Comparison of ENCODE assay signal across 19 mouse cellular contexts in genomic region chr7:45086084-45086483, GRCm38 (mm10). TPM values are rescaled to one million over a fixed set of nuclear protein-coding genes. Genes with fewer than 3 reads are reported as not detected.
DNase-seq lines count a peak whose midpoint lies in the region; ATAC-seq and TF ChIP-seq lines count a peak whose summit lies in the region.
"Had no signal": no experiment of that assay in that cellular context is flagged by ENCODE, and none has a peak within 500 bp of the region (broad histone marks: within the 10 kb centered on the region; RNA-seq: fewer than 3 reads in every experiment).

No protein-coding gene starts in this region.

- WGBS in intestine, postnatal 0 days: 76% methylated on average over 4 of the region's 4 CpGs
- WGBS in intestine, embryonic 15.5 days: 75% methylated on average over 4 of the region's 4 CpGs
- WGBS in midbrain, postnatal 0 days: 74% methylated on average over 4 of the region's 4 CpGs
- 82% methylated on average over 4 of the region's 4 CpGs for WGBS in midbrain, embryonic 16.5 days
- 73% methylated on average over 4 of the region's 4 CpGs for WGBS in forebrain, embryonic 10.5 days

- H3K9me3 ChIP-seq in intestine, postnatal 0 days (ENCODE audit: control insufficient read depth): no peaks in the 10 kb centered on the region
- H3K9me3 ChIP-seq in intestine, embryonic 15.5 days: no peaks in the 10 kb centered on the region
- H3K9me3 ChIP-seq in midbrain, postnatal 0 days (ENCODE audit: low read length): no peaks in the 10 kb centered on the region
- H3K9me3 ChIP-seq in midbrain, embryonic 16.5 days (replicated peaks; ENCODE audit: control insufficient read depth, low read length, poor library complexity, severe bottlenecking): no peaks in the 10 kb centered on the region
- no peaks in the 10 kb centered on the region for H3K9me3 ChIP-seq in forebrain, embryonic 10.5 days
- H3K9me3 ChIP-seq: embryonic facial prominence, embryonic 12.5 days; limb, embryonic 15.5 days had no signal

- no peak overlapping the region for H3K4me2 ChIP-seq in intestine, postnatal 0 days (replicated peaks; ENCODE audit: low read depth)
- no peak overlapping the region for H3K4me2 ChIP-seq in intestine, embryonic 15.5 days (replicated peaks)
- H3K4me2 ChIP-seq in midbrain, postnatal 0 days (ENCODE audit: low read depth, low read length, poor library complexity, severe bottlenecking): no peak overlapping the region
- no peak overlapping the region for H3K4me2 ChIP-seq in midbrain, embryonic 16.5 days (ENCODE audit: low read length)
- H3K4me2 ChIP-seq: embryonic facial prominence, embryonic 12.5 days; limb, embryonic 15.5 days; midbrain, embryonic 11.5 days had no signal

- ATAC-seq in intestine, postnatal 0 days: no peak
- no peak for ATAC-seq in intestine, embryonic 15.5 days
- ATAC-seq in midbrain, postnatal 0 days (ENCODE audit: low FRiP score): no peak
- no peak for ATAC-seq in midbrain, embryonic 16.5 days
- ATAC-seq: inflammation-experienced regulatory T-cells, adult 6 months had no signal

- H3K4me1 ChIP-seq in intestine, postnatal 0 days (replicated peaks; ENCODE audit: control insufficient read depth, insufficient read depth, low read length): no peaks in the 10 kb centered on the region
- H3K4me1 ChIP-seq in intestine, embryonic 15.5 days (replicated peaks): peaks cover 13% of the 10 kb centered on the region
- no peaks in the 10 kb centered on the region for H3K4me1 ChIP-seq in midbrain, postnatal 0 days (ENCODE audit: insufficient read depth, low read length)
- peaks cover 2% of the 10 kb centered on the region; the same call in 1 of the 2 replicates for H3K4me1 ChIP-seq in midbrain, embryonic 16.5 days (ENCODE audit: control insufficient read depth, insufficient read depth, low read length)
- peaks cover 17% of the 10 kb centered on the region for H3K4me1 ChIP-seq in forebrain, embryonic 10.5 days

- H3K9ac ChIP-seq in intestine, postnatal 0 days (ENCODE audit: low read depth, low read length): no peak overlapping the region
- no peak overlapping the region for H3K9ac ChIP-seq in intestine, embryonic 15.5 days
- H3K9ac ChIP-seq in midbrain, postnatal 0 days (replicated peaks; ENCODE audit: low read length, poor library complexity, severe bottlenecking): no peak overlapping the region
- no peak overlapping the region for H3K9ac ChIP-seq in midbrain, embryonic 16.5 days (ENCODE audit: low read depth, low read length)
- H3K9ac ChIP-seq: embryonic facial prominence, embryonic 12.5 days; limb, embryonic 15.5 days had no signal

- peaks cover 38% of the 10 kb centered on the region for H3K36me3 ChIP-seq in intestine, postnatal 0 days (ENCODE audit: control insufficient read depth, insufficient read depth)
- H3K36me3 ChIP-seq in intestine, embryonic 15.5 days: peaks cover 30% of the 10 kb centered on the region
- no peaks in the 10 kb centered on the region for H3K36me3 ChIP-seq in midbrain, postnatal 0 days (ENCODE audit: insufficient read depth, low read length)
- H3K36me3 ChIP-seq in midbrain, embryonic 16.5 days (ENCODE audit: control insufficient read depth, insufficient read depth, low read length): peaks cover 5% of the 10 kb centered on the region; the same call in 1 of the 2 replicates
- H3K36me3 ChIP-seq in forebrain, embryonic 10.5 days (replicated peaks): peaks cover 72% of the 10 kb centered on the region

- DNase-seq in adrenal gland, postnatal 10 days: peak; percentile 3
- no peak for DNase-seq in adrenal gland, postnatal 25 days
- DNase-seq in midbrain, postnatal 0 days (ENCODE audit: low spot score): no peak
- DNase-seq in induced T-regulatory cell, adult 2 months (ENCODE audit: low read depth): peak; percentile 47
- no peak for DNase-seq in forebrain, embryonic 10.5 days (ENCODE audit: extremely low spot score, low spot score)
- DNase-seq: cerebellum, adult 18-20 months; heart, adult 18-20 months; heart, postnatal 10 days; kidney, postnatal 14 days; lung, postnatal 4 days; thymus, postnatal 25 days had no signal

- no peaks in the 10 kb centered on the region for H3K27me3 ChIP-seq in intestine, postnatal 0 days (replicated peaks; ENCODE audit: control insufficient read depth, insufficient read depth, low read length)
- no peaks in the 10 kb centered on the region for H3K27me3 ChIP-seq in intestine, embryonic 15.5 days (replicated peaks)
- no peaks in the 10 kb centered on the region for H3K27me3 ChIP-seq in midbrain, postnatal 0 days (ENCODE audit: insufficient read depth, low read length)
- H3K27me3 ChIP-seq in midbrain, embryonic 16.5 days (ENCODE audit: control insufficient read depth, insufficient read depth, low read depth, low read length): no peaks in the 10 kb centered on the region
- H3K27me3 ChIP-seq in forebrain, embryonic 10.5 days (ENCODE audit: poor library complexity, severe bottlenecking): peaks cover 1% of the 10 kb centered on the region; the same call in 1 of the 2 replicates
- H3K27me3 ChIP-seq: embryonic facial prominence, embryonic 12.5 days; limb, embryonic 15.5 days had no signal

- TF ChIP-seq CTCF in intestine, postnatal 0 days (IDR thresholded peaks at IDR 0.05; ENCODE audit: low read depth): peak; percentile 52
- 0 out of 2 replicates have a peak, but pooled peaks have one; percentile 17 for TF ChIP-seq CTCF in midbrain, postnatal 0 days (IDR thresholded peaks at IDR 0.05)

- H3K27ac ChIP-seq in intestine, postnatal 0 days (ENCODE audit: low read depth, low read length): no peak overlapping the region
- no peak overlapping the region for H3K27ac ChIP-seq in intestine, embryonic 15.5 days
- no peak overlapping the region for H3K27ac ChIP-seq in midbrain, postnatal 0 days (ENCODE audit: low read depth, low read length)
- H3K27ac ChIP-seq in midbrain, embryonic 16.5 days (ENCODE audit: low read length): no peak overlapping the region
- no peak overlapping the region for H3K27ac ChIP-seq in forebrain, embryonic 10.5 days
- H3K27ac ChIP-seq: embryonic facial prominence, embryonic 12.5 days; limb, embryonic 15.5 days had no signal

- H3K4me3 ChIP-seq in intestine, postnatal 0 days (ENCODE audit: low read depth, low read length): no peak overlapping the region
- no peak overlapping the region for H3K4me3 ChIP-seq in intestine, embryonic 15.5 days (replicated peaks)
- H3K4me3 ChIP-seq in midbrain, postnatal 0 days (ENCODE audit: low read depth, low read length): no peak overlapping the region
- no peak overlapping the region for H3K4me3 ChIP-seq in midbrain, embryonic 16.5 days (ENCODE audit: low read depth, low read length)
- H3K4me3 ChIP-seq in forebrain, embryonic 10.5 days: no peak overlapping the region
- H3K4me3 ChIP-seq: embryonic facial prominence, embryonic 12.5 days; limb, embryonic 15.5 days; myocyte had no signal

RNA-seq across cellular contexts. Expression of gene Rcn3, which starts 5.9 kb away (rescaled TPM):
- 10 to 100 TPM; 65.2 to 71.2 TPM for total RNA-seq in adrenal gland, postnatal 10 days (2021)
- 27.7 and 33.5 TPM in 2 replicates for total RNA-seq in adrenal gland, postnatal 25 days (2021)
- 81.8 and 85.6 TPM in 2 replicates for polyA plus RNA-seq in intestine, postnatal 0 days (2015; fragmentation: Nextera tagmentation; extraction: Ambion mirVana)
- polyA plus RNA-seq in intestine, embryonic 15.5 days (2015; fragmentation: Nextera tagmentation; extraction: Ambion mirVana): 265 and 267 TPM in 2 replicates
- total RNA-seq in midbrain, postnatal 0 days (2014; rRNA removed): 24.2 and 29.5 TPM in 2 replicates
- 31.9 and 33.6 TPM in 2 replicates for polyA plus RNA-seq in midbrain, postnatal 0 days (2015; fragmentation: Nextera tagmentation; extraction: Ambion mirVana)
- polyA plus RNA-seq in midbrain, embryonic 16.5 days (2015; fragmentation: Nextera tagmentation; extraction: Ambion mirVana): 43.5 and 47.8 TPM in 2 replicates
- polyA plus RNA-seq in forebrain, embryonic 10.5 days (2016; fragmentation: Nextera tagmentation; extraction: Ambion mirVana): 101 and 113 TPM in 2 replicates

RNA-seq across cellular contexts. Expression of gene Fcgrt, which starts 17.6 kb away (rescaled TPM):
- total RNA-seq in adrenal gland, postnatal 10 days (2021): 100 to 1,000 TPM; 169 to 185 TPM
- 88.4 and 96.1 TPM in 2 replicates for total RNA-seq in adrenal gland, postnatal 25 days (2021)
- polyA plus RNA-seq in intestine, postnatal 0 days (2015; fragmentation: Nextera tagmentation; extraction: Ambion mirVana): 2,929 and 3,267 TPM in 2 replicates
- 153 and 168 TPM in 2 replicates for polyA plus RNA-seq in intestine, embryonic 15.5 days (2015; fragmentation: Nextera tagmentation; extraction: Ambion mirVana)
- 27.2 and 30.5 TPM in 2 replicates for total RNA-seq in midbrain, postnatal 0 days (2014; rRNA removed)
- 36.4 and 44.5 TPM in 2 replicates for polyA plus RNA-seq in midbrain, postnatal 0 days (2015; fragmentation: Nextera tagmentation; extraction: Ambion mirVana)
- 22.7 and 27.9 TPM in 2 replicates for polyA plus RNA-seq in midbrain, embryonic 16.5 days (2015; fragmentation: Nextera tagmentation; extraction: Ambion mirVana)
- 5.5 and 5.9 TPM in 2 replicates for polyA plus RNA-seq in forebrain, embryonic 10.5 days (2016; fragmentation: Nextera tagmentation; extraction: Ambion mirVana)

RNA-seq across cellular contexts. Expression of gene Prrg2, which starts 23.6 kb away (rescaled TPM):
- total RNA-seq in adrenal gland, postnatal 10 days (2021): 10 to 100 TPM; 18.5 to 20.0 TPM
- 19.2 and 21.4 TPM in 2 replicates for total RNA-seq in adrenal gland, postnatal 25 days (2021)
- polyA plus RNA-seq in intestine, postnatal 0 days (2015; fragmentation: Nextera tagmentation; extraction: Ambion mirVana): 56.8 and 59.0 TPM in 2 replicates
- 29.2 and 29.5 TPM in 2 replicates for polyA plus RNA-seq in intestine, embryonic 15.5 days (2015; fragmentation: Nextera tagmentation; extraction: Ambion mirVana)
- 7.7 and 10.3 TPM in 2 replicates for total RNA-seq in midbrain, postnatal 0 days (2014; rRNA removed)
- polyA plus RNA-seq in midbrain, postnatal 0 days (2015; fragmentation: Nextera tagmentation; extraction: Ambion mirVana): 13.7 and 15.7 TPM in 2 replicates
- 12.5 and 13.6 TPM in 2 replicates for polyA plus RNA-seq in midbrain, embryonic 16.5 days (2015; fragmentation: Nextera tagmentation; extraction: Ambion mirVana)
- polyA plus RNA-seq in forebrain, embryonic 10.5 days (2016; fragmentation: Nextera tagmentation; extraction: Ambion mirVana): 16.5 and 17.7 TPM in 2 replicates

RNA-seq across cellular contexts. Expression of gene Nosip, which starts 23.9 kb away (rescaled TPM):
- 10 to 100 TPM; 39.7 to 45.9 TPM for total RNA-seq in adrenal gland, postnatal 10 days (2021)
- total RNA-seq in adrenal gland, postnatal 25 days (2021): 46.5 and 67.2 TPM in 2 replicates
- 38.9 and 40.5 TPM in 2 replicates for polyA plus RNA-seq in intestine, postnatal 0 days (2015; fragmentation: Nextera tagmentation; extraction: Ambion mirVana)
- polyA plus RNA-seq in intestine, embryonic 15.5 days (2015; fragmentation: Nextera tagmentation; extraction: Ambion mirVana): 49.5 and 50.5 TPM in 2 replicates
- 68.3 and 79.4 TPM in 2 replicates for total RNA-seq in midbrain, postnatal 0 days (2014; rRNA removed)
- polyA plus RNA-seq in midbrain, postnatal 0 days (2015; fragmentation: Nextera tagmentation; extraction: Ambion mirVana): 70.0 and 72.3 TPM in 2 replicates
- 64.1 and 67.7 TPM in 2 replicates for polyA plus RNA-seq in midbrain, embryonic 16.5 days (2015; fragmentation: Nextera tagmentation; extraction: Ambion mirVana)
- polyA plus RNA-seq in forebrain, embryonic 10.5 days (2016; fragmentation: Nextera tagmentation; extraction: Ambion mirVana): 61.2 and 67.6 TPM in 2 replicates

RNA-seq across cellular contexts. Expression of gene Prr12, which starts 33.4 kb away (rescaled TPM):
- total RNA-seq in adrenal gland, postnatal 10 days (2021): 10 to 100 TPM; 36.9 to 51.9 TPM
- total RNA-seq in adrenal gland, postnatal 25 days (2021): 71.1 and 78.5 TPM in 2 replicates
- polyA plus RNA-seq in intestine, postnatal 0 days (2015; fragmentation: Nextera tagmentation; extraction: Ambion mirVana): 2.4 and 2.6 TPM in 2 replicates
- polyA plus RNA-seq in intestine, embryonic 15.5 days (2015; fragmentation: Nextera tagmentation; extraction: Ambion mirVana): 7.1 and 8.7 TPM in 2 replicates
- total RNA-seq in midbrain, postnatal 0 days (2014; rRNA removed): 17.4 and 17.9 TPM in 2 replicates
- polyA plus RNA-seq in midbrain, postnatal 0 days (2015; fragmentation: Nextera tagmentation; extraction: Ambion mirVana): 8.8 and 9.2 TPM in 2 replicates
- 13.6 and 13.9 TPM in 2 replicates for polyA plus RNA-seq in midbrain, embryonic 16.5 days (2015; fragmentation: Nextera tagmentation; extraction: Ambion mirVana)
- polyA plus RNA-seq in forebrain, embryonic 10.5 days (2016; fragmentation: Nextera tagmentation; extraction: Ambion mirVana): 11.9 and 12.7 TPM in 2 replicates

Comparison
In these comparisons a context has a peak if more than half of its experiments do, and no peak if none do; other contexts are left out.
1. DNase-seq: peak in adrenal gland, postnatal 10 days (single experiment) and induced T-regulatory cell, adult 2 months (single experiment); none in adrenal gland, postnatal 25 days (single experiment), midbrain, postnatal 0 days (single experiment) and forebrain, embryonic 10.5 days (single experiment).
2. RNA of gene Fcgrt, which starts 17.6 kb away (polyA plus RNA-seq): 2,929 to 3,267 TPM in intestine, postnatal 0 days; 153 to 168 TPM in intestine, embryonic 15.5 days, 36.4 to 44.5 TPM in midbrain, postnatal 0 days, 22.7 to 27.9 TPM in midbrain, embryonic 16.5 days and 5.5 to 5.9 TPM in forebrain, embryonic 10.5 days; every median in the first group is over 10 times any median in the second.